ENCODE assay signal across 7 mouse cellular contexts in the genomic region with DNA sequence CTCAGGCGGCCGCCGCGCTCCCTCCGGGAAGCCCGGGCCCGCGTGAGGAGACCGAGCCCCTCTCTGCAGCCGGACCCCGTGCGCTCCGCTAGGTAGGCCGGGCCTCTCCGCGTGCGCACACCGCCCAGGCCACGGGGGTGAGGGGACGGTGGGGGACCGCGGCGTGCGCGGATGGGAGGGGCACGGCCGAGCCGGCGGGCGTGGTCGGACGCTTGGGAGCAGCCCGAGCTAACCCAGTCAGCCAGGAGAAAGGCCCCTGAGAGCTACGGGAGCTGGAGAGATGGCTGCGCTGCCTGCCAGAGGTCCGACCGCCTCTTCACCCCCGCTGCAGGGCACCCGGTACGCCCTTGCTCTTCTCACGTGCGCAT. TPM values are rescaled to one million over a fixed set of nuclear protein-coding genes. Genes with fewer than 3 reads are reported as not detected.
DNase-seq lines count a peak whose midpoint lies in the region; ATAC-seq and TF ChIP-seq lines count a peak whose summit lies in the region.

No protein-coding gene starts in this region.

- peak; percentile 59 for DNase-seq in right cerebral cortex, adult 18-20 months
- no peak for DNase-seq in right cerebral cortex, postnatal 25 days
- DNase-seq in kidney, postnatal 25 days, result peak; percentile 53 to 87
- DNase-seq in cerebellum, adult 18-20 months, result no peak

- peak overlapping the region; percentile 83 for H3K4me2 ChIP-seq in forebrain, embryonic 15.5 days (replicated peaks)

- peak overlapping the region; percentile 84 for H3K9ac ChIP-seq in forebrain, embryonic 15.5 days (replicated peaks)

- peaks cover 24% of the 10 kb centered on the region for H3K36me3 ChIP-seq in forebrain, embryonic 15.5 days

- no peak for TF ChIP-seq POLR2A in bone marrow macrophage, adult 2 months (IDR thresholded peaks at IDR 0.05; ENCODE audit: borderline replicate concordance, low read depth, low read length)

- no peak for TF ChIP-seq CTCF in bone marrow macrophage, adult 2 months (IDR thresholded peaks at IDR 0.05; ENCODE audit: low read depth, low read length)

- no peaks in the 10 kb centered on the region for H3K27me3 ChIP-seq in forebrain, embryonic 15.5 days

- H3K4me3 ChIP-seq in bone marrow macrophage, adult 2 months (ENCODE audit: insufficient read depth, low read length), result peak overlapping the region; percentile 69
- peak overlapping the region; percentile 94 for H3K4me3 ChIP-seq in forebrain, embryonic 15.5 days

- H3K9me3 ChIP-seq in forebrain, embryonic 15.5 days, result no peaks in the 10 kb centered on the region

- peaks cover 15% of the 10 kb centered on the region for H3K4me1 ChIP-seq in bone marrow macrophage, adult 2 months (ENCODE audit: control insufficient read depth, insufficient read depth, low read length)
- H3K4me1 ChIP-seq in forebrain, embryonic 15.5 days, result peaks cover 19% of the 10 kb centered on the region

- under 1% methylated on average over 42 of the region's 42 CpGs for WGBS in forebrain, embryonic 15.5 days

- H3K27ac ChIP-seq in bone marrow macrophage, adult 2 months (ENCODE audit: insufficient read depth, low read depth, low read length), result peak overlapping the region; percentile 30
- peak overlapping the region; percentile 88 for H3K27ac ChIP-seq in forebrain, embryonic 15.5 days (replicated peaks)

- peak; percentile 82 for ATAC-seq in forebrain, embryonic 15.5 days (replicated peaks)
- ATAC-seq in megakaryocyte progenitor cell, adult 5-6 weeks (replicated peaks; ENCODE audit: poor library complexity), result peak; percentile 59

RNA-seq across cellular contexts. Expression of gene Rae1, which starts 0.4 kb away (rescaled TPM):
- 28.4 and 30.4 TPM in 2 replicates for polyA plus RNA-seq in bone marrow macrophage, adult 2 months (2012; ENCODE audit: insufficient read depth, insufficient read length, missing spikeins)
- 162 and 163 TPM in 2 replicates for polyA plus RNA-seq in forebrain, embryonic 15.5 days (2015; fragmentation: Nextera tagmentation; extraction: Ambion mirVana)
- total RNA-seq in megakaryocyte progenitor cell, adult 5-6 weeks (2015), result 121 and 128 TPM in 2 replicates
- total RNA-seq in megakaryocyte progenitor cell, adult 5-6 weeks (2017), result 72.9 and 76.3 TPM in 2 replicates

RNA-seq across cellular contexts. Expression of gene Rbm38, which starts 20.0 kb away (rescaled TPM):
- polyA plus RNA-seq in bone marrow macrophage, adult 2 months (2012; ENCODE audit: insufficient read depth, insufficient read length, missing spikeins), result 14.6 and 16.3 TPM in 2 replicates
- polyA plus RNA-seq in forebrain, embryonic 15.5 days (2015; fragmentation: Nextera tagmentation; extraction: Ambion mirVana), result 24.0 and 27.4 TPM in 2 replicates
- 130 and 153 TPM in 2 replicates for total RNA-seq in megakaryocyte progenitor cell, adult 5-6 weeks (2015)
- 50.3 and 55.9 TPM in 2 replicates for total RNA-seq in megakaryocyte progenitor cell, adult 5-6 weeks (2017)

RNA-seq across cellular contexts. Expression of gene Spo11, which starts 22.8 kb away (rescaled TPM):
- not detected in 2 replicates for polyA plus RNA-seq in bone marrow macrophage, adult 2 months (2012; ENCODE audit: insufficient read depth, insufficient read length, missing spikeins)
- 0.46 and 0.97 TPM in 2 replicates for polyA plus RNA-seq in forebrain, embryonic 15.5 days (2015; fragmentation: Nextera tagmentation; extraction: Ambion mirVana)
- total RNA-seq in megakaryocyte progenitor cell, adult 5-6 weeks (2015), result not detected in 2 replicates
- total RNA-seq in megakaryocyte progenitor cell, adult 5-6 weeks (2017), result not detected in 2 replicates

Comparison
In these comparisons a context has a peak if more than half of its experiments do, and no peak if none do; other contexts are left out.
1. DNase-seq: peak in right cerebral cortex, adult 18-20 months (single experiment) and kidney, postnatal 25 days (2 of 2); none in right cerebral cortex, postnatal 25 days (single experiment) and cerebellum, adult 18-20 months (0 of 2).